Mouse (Mus musculus) liver, adult 2 months (tissue): Measurements from ENCODE around the gene Trpv6. TPM values are rescaled to one million over a fixed set of nuclear protein-coding genes. Genes with fewer than 3 reads are reported as not detected.

Experiments
- DNase-seq: peaks from one replicate; pipeline ENCODE4 v3.0.0-alpha.2; 2011; ENCODE audit warnings: low read depth, low spot score; ENCODE audit errors: extremely low read depth
- H3K27ac ChIP-seq: fragments of 200-500 bp; replicated peaks from 2 replicates; pipeline ENCODE4 v1.5.1; 2012; ENCODE audit warnings: low read depth, mild to moderate bottlenecking, control low read depth, inconsistent platforms, low read length; ENCODE audit not compliant: insufficient read depth
- H3K27me3 ChIP-seq: fragments of 200-500 bp; 2 replicates; pipeline ENCODE4 v1.6.1; 2012; ENCODE audit warnings: mild to moderate bottlenecking, moderate library complexity, low read length, inconsistent platforms; ENCODE audit not compliant: control insufficient read depth, insufficient read depth
- H3K36me3 ChIP-seq: fragments of 200-500 bp; 2 replicates; pipeline ENCODE4 v1.6.1; 2012; ENCODE audit warnings: low read length, inconsistent platforms; ENCODE audit not compliant: control insufficient read depth, insufficient read depth
- H3K4me1 ChIP-seq: fragments of 200-500 bp; 2 replicates; pipeline ENCODE4 v1.6.1; 2011; ENCODE audit warnings: low read length; ENCODE audit not compliant: control insufficient read depth, insufficient read depth
- H3K4me3 ChIP-seq: fragments of 200-500 bp; 2 replicates; pipeline ENCODE4 v1.5.1; 2011; ENCODE audit warnings: low read depth, mild to moderate bottlenecking, control low read depth, low read length, moderate library complexity; ENCODE audit not compliant: insufficient read depth
- H3K79me2 ChIP-seq: fragments of 200-500 bp; 2 replicates; pipeline ENCODE4 v1.6.1; 2012; ENCODE audit warnings: inconsistent platforms, mild to moderate bottlenecking, low read length, moderate library complexity; ENCODE audit not compliant: control insufficient read depth, insufficient read depth
- H3K9ac ChIP-seq: fragments of 200-500 bp; 2 replicates; pipeline ENCODE4 v1.6.1; 2012; ENCODE audit warnings: low read depth, mild to moderate bottlenecking, control low read depth, inconsistent platforms, low read length
- CTCF ChIP-seq: fragments of 200-500 bp; IDR thresholded peaks from 2 replicates; pipeline ENCODE4 v1.5.1; 2011; ENCODE audit warnings: low read depth, low read length, control low read depth
- POLR2A ChIP-seq: fragments of 200-500 bp; IDR thresholded peaks from 2 replicates; pipeline ENCODE4 v1.6.1; 2011; ENCODE audit warnings: low read length, control low read depth; ENCODE audit not compliant: insufficient read depth; ENCODE audit errors: extremely low read depth
- WGBS: fragments of 180-500 bp; shearing (Covaris S2); methylation state at CpG from one replicate; pipeline ENCODE4 v1.1.7; 2018; 5-methylcytosine and 5-hydroxymethylcytosine counted together
- polyA plus RNA-seq: library from polyadenylated mRNA; depleted of rRNA; stranded (reverse); fragments of >200 nt; gene quantifications from 2 replicates; pipeline ENCODE4 v1.2.3, GENCODE M21; 2012
- total RNA-seq: library from RNA; depleted of rRNA; stranded (reverse); fragments of >200 nt; gene quantifications from 2 replicates; pipeline ENCODE4 v1.2.3, GENCODE M21; 2014

Trpv6 gene
- total and polyA plus RNA-seq, 2 experiments: not detected

- no peak for DNase-seq
- no peaks in the 10 kb centered on the region for H3K36me3 ChIP-seq
- no peaks in the 10 kb centered on the region for H3K4me1 ChIP-seq
- TF ChIP-seq CTCF: no peak
- TF ChIP-seq POLR2A: no peak
- no peaks in the 10 kb centered on the region for H3K79me2 ChIP-seq
- no peaks in the 10 kb centered on the region for H3K27me3 ChIP-seq
- WGBS: 94% methylated on average over 2 of the region's 2 CpGs
- H3K27ac ChIP-seq: no peak overlapping the region
- no peak overlapping the region for H3K4me3 ChIP-seq
- H3K9ac ChIP-seq: no peak overlapping the region
Observed at GRCm38 (mm10) chr6:41676530-41676929, 40.3 kb upstream of the Trpv6 start.

GRCm38 (mm10) chr6:41662320-41662719 lies 26.1 kb upstream of the Trpv6 start:
- no peaks in the 10 kb centered on the region for H3K79me2 ChIP-seq
- WGBS: 38% methylated on average over 2 of the region's 2 CpGs
- H3K27ac ChIP-seq: no peak overlapping the region
- TF ChIP-seq POLR2A (no peak), CTCF (no peak)
- H3K4me3 ChIP-seq: no peak overlapping the region
- DNase-seq: no peak
- no peaks in the 10 kb centered on the region for H3K27me3 ChIP-seq
- H3K4me1 ChIP-seq: no peaks in the 10 kb centered on the region
- no peak overlapping the region for H3K9ac ChIP-seq
- no peaks in the 10 kb centered on the region for H3K36me3 ChIP-seq

GRCm38 (mm10) chr6:41658487-41658886 lies 22.3 kb upstream of the Trpv6 start:
- no peak overlapping the region for H3K27ac ChIP-seq
- WGBS: 73% methylated on average over 1 of the region's 1 CpGs
- H3K79me2 ChIP-seq: no peaks in the 10 kb centered on the region
- TF ChIP-seq CTCF (no peak), POLR2A (no peak)
- H3K36me3 ChIP-seq: no peaks in the 10 kb centered on the region
- no peaks in the 10 kb centered on the region for H3K4me1 ChIP-seq
- H3K4me3 ChIP-seq: no peak overlapping the region
- no peaks in the 10 kb centered on the region for H3K27me3 ChIP-seq
- DNase-seq: no peak
- H3K9ac ChIP-seq: no peak overlapping the region

- TF ChIP-seq CTCF (no peak), POLR2A (no peak)
- no peak overlapping the region for H3K4me3 ChIP-seq
- no peaks in the 10 kb centered on the region for H3K36me3 ChIP-seq
- no peaks in the 10 kb centered on the region for H3K4me1 ChIP-seq
- WGBS: 76% methylated on average over 8 of the region's 8 CpGs
- H3K79me2 ChIP-seq: no peaks in the 10 kb centered on the region
- H3K27me3 ChIP-seq: no peaks in the 10 kb centered on the region
- H3K9ac ChIP-seq: no peak overlapping the region
- no peak for DNase-seq
- H3K27ac ChIP-seq: no peak overlapping the region
Observed at GRCm38 (mm10) chr6:41654648-41655047, 18.4 kb upstream of the Trpv6 start.

GRCm38 (mm10) chr6:41653173-41653572 lies 17.0 kb upstream of the Trpv6 start:
- H3K79me2 ChIP-seq: no peaks in the 10 kb centered on the region
- 88% methylated on average over 5 of the region's 5 CpGs for WGBS
- H3K36me3 ChIP-seq: no peaks in the 10 kb centered on the region
- H3K4me1 ChIP-seq: no peaks in the 10 kb centered on the region
- TF ChIP-seq CTCF: no peak
- H3K9ac ChIP-seq: no peak overlapping the region
- no peaks in the 10 kb centered on the region for H3K27me3 ChIP-seq
- no peak overlapping the region for H3K27ac ChIP-seq
- DNase-seq: no peak
- H3K4me3 ChIP-seq: no peak overlapping the region

- H3K27ac ChIP-seq: no peak overlapping the region
- TF ChIP-seq POLR2A: no peak
- TF ChIP-seq CTCF: no peak
- H3K79me2 ChIP-seq: no peaks in the 10 kb centered on the region
- H3K4me3 ChIP-seq: no peak overlapping the region
- DNase-seq: no peak
- no peaks in the 10 kb centered on the region for H3K36me3 ChIP-seq
- no peaks in the 10 kb centered on the region for H3K27me3 ChIP-seq
- no peaks in the 10 kb centered on the region for H3K4me1 ChIP-seq
- H3K9ac ChIP-seq: no peak overlapping the region
Observed at GRCm38 (mm10) chr6:41646672-41647071, 10.5 kb upstream of the Trpv6 start.
